Mouse (Mus musculus) embryonic facial prominence, embryonic 15.5 days (tissue): ENCODE measurements around the gene Enpp7. TPM values are rescaled to one million over a fixed set of nuclear protein-coding genes. Genes with fewer than 3 reads are reported as not detected.

Source experiments
- ATAC-seq: fragments of 200-750 bp; cut with Nextera tagmentation; 2 replicates; pipeline ENCODE4 v1.8.0; 2017; ENCODE audit warnings: low read depth, moderate TSS enrichment; ENCODE audit not compliant: insufficient number of reproducible peaks, low FRiP score, low TSS enrichment
- H3K27ac ChIP-seq: fragments of 300-500 bp; sonication (generic); replicated peaks from 2 replicates; pipeline ENCODE4 v1.5.1; 2015; ENCODE audit warnings: mild to moderate bottlenecking, inconsistent platforms
- H3K27me3 ChIP-seq: fragments of 300-500 bp; sonication (generic); 2 replicates; pipeline ENCODE4 v1.6.1; 2015; ENCODE audit warnings: inconsistent platforms
- H3K36me3 ChIP-seq: fragments of 300-500 bp; sonication (generic); 2 replicates; pipeline ENCODE4 v1.6.1; 2015; ENCODE audit warnings: mild to moderate bottlenecking, inconsistent platforms
- H3K4me1 ChIP-seq: fragments of 300-500 bp; sonication (generic); 2 replicates; pipeline ENCODE4 v1.6.1; 2015; ENCODE audit warnings: inconsistent platforms
- H3K4me2 ChIP-seq: fragments of 300-500 bp; sonication (generic); replicated peaks from 2 replicates; pipeline ENCODE4 v1.6.1; 2015; ENCODE audit warnings: mild to moderate bottlenecking, inconsistent platforms
- H3K4me3 ChIP-seq: fragments of 300-500 bp; sonication (generic); replicated peaks from 2 replicates; pipeline ENCODE4 v1.5.1; 2015; ENCODE audit warnings: mild to moderate bottlenecking, inconsistent platforms
- H3K9ac ChIP-seq: fragments of 300-500 bp; sonication (generic); 2 replicates; pipeline ENCODE4 v1.6.1; 2015; ENCODE audit warnings: inconsistent platforms
- H3K9me3 ChIP-seq: fragments of 300-500 bp; sonication (generic); replicated peaks from 2 replicates; pipeline ENCODE4 v1.6.1; 2016; ENCODE audit warnings: inconsistent platforms
- WGBS: fragments of 180-500 bp; shearing (Covaris S2); methylation state at CpG from one replicate; pipeline ENCODE4 v1.1.7; 2015; 5-methylcytosine and 5-hydroxymethylcytosine counted together
- polyA plus RNA-seq: library from polyadenylated mRNA; unstranded; fragments of >200 nt; fragmentation: Nextera tagmentation; extraction: Ambion mirVana; gene quantifications from 2 replicates; pipeline ENCODE4 v1.2.1, GENCODE M21; 2015

The Enpp7 gene
- polyA plus RNA-seq, 1 experiment from 2014 or later = not detected

GRCm38 (mm10) chr11:118998540-118999265, 10.7 kb downstream of the Enpp7 start:
- H3K4me3 ChIP-seq = peak overlapping the region; percentile 30
- no peak overlapping the region for H3K9ac ChIP-seq
- H3K4me1 ChIP-seq = peaks cover 29% of the 10 kb centered on the region
- ATAC-seq = peak; percentile 58; the same call in 1 of the 2 replicates
- peaks cover 21% of the 10 kb centered on the region for H3K27me3 ChIP-seq
- peak overlapping the region; percentile 55 for H3K4me2 ChIP-seq
- 6% methylated on average over 30 of the region's 30 CpGs for WGBS
- no peaks in the 10 kb centered on the region for H3K36me3 ChIP-seq
- H3K27ac ChIP-seq = no peak overlapping the region
- no peaks in the 10 kb centered on the region for H3K9me3 ChIP-seq

GRCm38 (mm10) chr11:118999361-118999804, 11.4 kb downstream of the Enpp7 start:
- Histone ChIP-seq H3K9ac (no peak overlapping the region), H3K27ac (no peak overlapping the region), H3K4me1 (peaks cover 29% of the 10 kb centered on the region), H3K4me3 (peak overlapping the region; percentile 30; the same call in 1 of the 2 replicates), H3K9me3 (no peaks in the 10 kb centered on the region), H3K4me2 (peak overlapping the region; percentile 55), H3K36me3 (no peaks in the 10 kb centered on the region), H3K27me3 (peaks cover 21% of the 10 kb centered on the region)
- 2% methylated on average over 26 of the region's 26 CpGs for WGBS
- no peak for ATAC-seq

- Histone ChIP-seq H3K9me3 (no peaks in the 10 kb centered on the region), H3K4me2 (no peak overlapping the region), H3K9ac (no peak overlapping the region), H3K4me3 (no peak overlapping the region), H3K27me3 (peaks cover 21% of the 10 kb centered on the region), H3K4me1 (peaks cover 17% of the 10 kb centered on the region), H3K27ac (no peak overlapping the region), H3K36me3 (no peaks in the 10 kb centered on the region)
- WGBS = 66% methylated on average over 2 of the region's 2 CpGs
- no peak for ATAC-seq
Measured at GRCm38 (mm10) chr11:119000877-119001276, 12.9 kb downstream of the Enpp7 start.

- ATAC-seq = no peak
- Histone ChIP-seq H3K9ac (no peak overlapping the region), H3K4me1 (peaks cover 17% of the 10 kb centered on the region), H3K27me3 (peaks cover 21% of the 10 kb centered on the region), H3K4me3 (no peak overlapping the region), H3K9me3 (no peaks in the 10 kb centered on the region), H3K36me3 (no peaks in the 10 kb centered on the region), H3K27ac (no peak overlapping the region), H3K4me2 (no peak overlapping the region)
- WGBS = 39% methylated on average over 4 of the region's 4 CpGs
Measured at GRCm38 (mm10) chr11:119001493-119002128, 13.6 kb downstream of the Enpp7 start.

GRCm38 (mm10) chr11:119005547-119006275, 17.7 kb downstream of the Enpp7 start:
- peaks cover 2% of the 10 kb centered on the region; the same call in 1 of the 2 replicates for H3K27me3 ChIP-seq
- 79% methylated on average over 10 of the region's 10 CpGs for WGBS
- no peak overlapping the region for H3K4me3 ChIP-seq
- H3K4me2 ChIP-seq = no peak overlapping the region
- H3K9me3 ChIP-seq = no peaks in the 10 kb centered on the region
- H3K4me1 ChIP-seq = peaks cover 9% of the 10 kb centered on the region; the same call in 1 of the 2 replicates
- H3K27ac ChIP-seq = no peak overlapping the region
- ATAC-seq = no peak
- no peak overlapping the region for H3K9ac ChIP-seq
- no peaks in the 10 kb centered on the region for H3K36me3 ChIP-seq

- ATAC-seq = no peak
- Histone ChIP-seq H3K4me1 (peaks cover 9% of the 10 kb centered on the region; the same call in 1 of the 2 replicates), H3K9me3 (no peaks in the 10 kb centered on the region), H3K4me3 (no peak overlapping the region), H3K36me3 (no peaks in the 10 kb centered on the region), H3K27ac (no peak overlapping the region), H3K9ac (no peak overlapping the region), H3K27me3 (no peaks in the 10 kb centered on the region), H3K4me2 (no peak overlapping the region)
- 68% methylated on average over 3 of the region's 3 CpGs for WGBS
Measured at GRCm38 (mm10) chr11:119006462-119006861, 18.5 kb downstream of the Enpp7 start.

GRCm38 (mm10) chr11:119007461-119008456, 19.8 kb downstream of the Enpp7 start:
- ATAC-seq = peak; percentile 74; the same call in 1 of the 2 replicates
- peak overlapping the region; percentile 46 for H3K4me2 ChIP-seq
- no peaks in the 10 kb centered on the region for H3K9me3 ChIP-seq
- H3K4me1 ChIP-seq = peaks cover 9% of the 10 kb centered on the region; the same call in 1 of the 2 replicates
- WGBS = 18% methylated on average over 21 of the region's 21 CpGs
- H3K9ac ChIP-seq = peak overlapping the region; percentile 7; the same call in 1 of the 2 replicates
- no peaks in the 10 kb centered on the region for H3K27me3 ChIP-seq
- H3K4me3 ChIP-seq = peak overlapping the region; percentile 39
- no peak overlapping the region for H3K27ac ChIP-seq
- H3K36me3 ChIP-seq = no peaks in the 10 kb centered on the region

GRCm38 (mm10) chr11:119014455-119014854, 26.5 kb downstream of the Enpp7 start:
- H3K27ac ChIP-seq = no peak overlapping the region
- H3K9ac ChIP-seq = no peak overlapping the region
- no peak overlapping the region for H3K4me2 ChIP-seq
- H3K27me3 ChIP-seq = no peaks in the 10 kb centered on the region
- no peak overlapping the region for H3K4me3 ChIP-seq
- H3K36me3 ChIP-seq = no peaks in the 10 kb centered on the region
- H3K4me1 ChIP-seq = no peaks in the 10 kb centered on the region
- no peak for ATAC-seq
- WGBS = 67% methylated on average over 7 of the region's 7 CpGs
- no peaks in the 10 kb centered on the region for H3K9me3 ChIP-seq

- no peaks in the 10 kb centered on the region for H3K9me3 ChIP-seq
- H3K27me3 ChIP-seq = no peaks in the 10 kb centered on the region
- peaks cover 8% of the 10 kb centered on the region for H3K4me1 ChIP-seq
- H3K36me3 ChIP-seq = no peaks in the 10 kb centered on the region
- H3K4me3 ChIP-seq = no peak overlapping the region
- 71% methylated on average over 7 of the region's 7 CpGs for WGBS
- H3K9ac ChIP-seq = no peak overlapping the region
- H3K4me2 ChIP-seq = no peak overlapping the region
- H3K27ac ChIP-seq = no peak overlapping the region
- no peak for ATAC-seq
Measured at GRCm38 (mm10) chr11:119017506-119017905, 29.5 kb downstream of the Enpp7 start.

GRCm38 (mm10) chr11:119021180-119021579, 33.2 kb downstream of the Enpp7 start:
- Histone ChIP-seq H3K4me3 (no peak overlapping the region), H3K4me2 (no peak overlapping the region), H3K36me3 (peaks cover under 1% of the 10 kb centered on the region; the same call in 1 of the 2 replicates), H3K9ac (no peak overlapping the region), H3K4me1 (peaks cover 36% of the 10 kb centered on the region), H3K27me3 (no peaks in the 10 kb centered on the region), H3K27ac (no peak overlapping the region), H3K9me3 (no peaks in the 10 kb centered on the region)
- ATAC-seq = no peak
- WGBS = 83% methylated on average over 7 of the region's 7 CpGs
